Mouse (Mus musculus): ENCODE data around the gene Ttc34. TPM values are rescaled to one million over a fixed set of nuclear protein-coding genes. Genes with fewer than 3 reads are reported as not detected.

Ttc34 gene
- polyA plus RNA-seq, 1 experiment from 2014 or later, result 0.20 TPM

- Histone ChIP-seq H3K36me3 (ENCODE audit: control insufficient read depth, insufficient read depth, low read length) (no peaks in the 10 kb centered on the region), H3K9ac (ENCODE audit: low read length) (no peak overlapping the region), H3K4me1 (replicated peaks; ENCODE audit: control insufficient read depth, insufficient read depth, low read length) (peaks cover 8% of the 10 kb centered on the region; the same call in 1 of the 2 replicates), H3K27ac (ENCODE audit: low read depth, low read length) (no peak overlapping the region), H3K4me2 (ENCODE audit: low read depth, low read length, severe bottlenecking) (no peak overlapping the region), H3K9me3 (ENCODE audit: control insufficient read depth, low read length) (no peaks in the 10 kb centered on the region), H3K27me3 (ENCODE audit: control insufficient read depth, insufficient read depth, low read length) (no peaks in the 10 kb centered on the region), H3K4me3 (ENCODE audit: low read depth, low read length) (no peak overlapping the region)
- WGBS, result 73% methylated on average over 2 of the region's 2 CpGs
- DNase-seq (ENCODE audit: low spot score), result no peak
- ATAC-seq (replicated peaks; ENCODE audit: low FRiP score), result no peak
Observed at GRCm38 (mm10) chr4:154911644-154912043, 74.4 kb downstream of the Ttc34 start.

GRCm38 (mm10) chr4:154913845-154914244 lies 76.6 kb downstream of the Ttc34 start:
- H3K27ac ChIP-seq (ENCODE audit: low read depth, low read length), result no peak overlapping the region
- DNase-seq (ENCODE audit: low spot score) (no peak), ATAC-seq (replicated peaks; ENCODE audit: low FRiP score) (no peak)
- H3K9me3 ChIP-seq (ENCODE audit: control insufficient read depth, low read length), result no peaks in the 10 kb centered on the region
- H3K4me2 ChIP-seq (ENCODE audit: low read depth, low read length, severe bottlenecking), result no peak overlapping the region
- H3K36me3 ChIP-seq (ENCODE audit: control insufficient read depth, insufficient read depth, low read length), result no peaks in the 10 kb centered on the region
- H3K4me3 ChIP-seq (ENCODE audit: low read depth, low read length), result no peak overlapping the region
- H3K4me1 ChIP-seq (replicated peaks; ENCODE audit: control insufficient read depth, insufficient read depth, low read length), result peaks cover 5% of the 10 kb centered on the region; the same call in 1 of the 2 replicates
- no peak overlapping the region for H3K9ac ChIP-seq (ENCODE audit: low read length)
- WGBS, result 98% methylated on average over 3 of the region's 3 CpGs
- no peaks in the 10 kb centered on the region for H3K27me3 ChIP-seq (ENCODE audit: control insufficient read depth, insufficient read depth, low read length)

GRCm38 (mm10) chr4:154914252-154914651 lies 77.0 kb downstream of the Ttc34 start:
- ATAC-seq (replicated peaks; ENCODE audit: low FRiP score) (no peak), DNase-seq (ENCODE audit: low spot score) (no peak)
- H3K27ac ChIP-seq (ENCODE audit: low read depth, low read length), result no peak overlapping the region
- H3K36me3 ChIP-seq (ENCODE audit: control insufficient read depth, insufficient read depth, low read length), result no peaks in the 10 kb centered on the region
- no peaks in the 10 kb centered on the region for H3K9me3 ChIP-seq (ENCODE audit: control insufficient read depth, low read length)
- H3K4me2 ChIP-seq (ENCODE audit: low read depth, low read length, severe bottlenecking), result no peak overlapping the region
- no peaks in the 10 kb centered on the region for H3K27me3 ChIP-seq (ENCODE audit: control insufficient read depth, insufficient read depth, low read length)
- H3K9ac ChIP-seq (ENCODE audit: low read length), result no peak overlapping the region
- no peak overlapping the region for H3K4me3 ChIP-seq (ENCODE audit: low read depth, low read length)
- H3K4me1 ChIP-seq (replicated peaks; ENCODE audit: control insufficient read depth, insufficient read depth, low read length), result peaks cover 5% of the 10 kb centered on the region; the same call in 1 of the 2 replicates
- 96% methylated on average over 4 of the region's 4 CpGs for WGBS

DNA sequence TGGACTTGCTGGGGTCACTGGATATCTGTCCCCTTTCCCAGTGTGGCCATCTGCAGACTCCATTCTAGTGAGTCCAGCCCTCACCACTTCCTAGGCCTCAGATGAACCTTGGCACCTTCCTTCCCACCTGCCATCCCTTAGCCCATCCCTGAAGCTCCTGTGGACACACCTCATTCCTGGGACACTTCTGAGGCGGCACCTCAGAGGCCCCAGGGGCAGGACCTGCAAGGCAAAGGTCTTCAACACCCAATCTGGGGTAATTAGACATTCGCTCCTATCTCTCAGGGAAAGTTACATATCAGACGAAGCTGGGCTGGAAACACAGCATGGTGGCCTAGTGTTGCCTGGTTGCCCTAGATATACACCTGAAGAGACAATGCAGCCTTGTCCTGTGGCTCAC lies 77.4 kb downstream of the Ttc34 start:
- Histone ChIP-seq H3K4me1 (replicated peaks; ENCODE audit: control insufficient read depth, insufficient read depth, low read length) (peaks cover 5% of the 10 kb centered on the region; the same call in 1 of the 2 replicates), H3K4me2 (ENCODE audit: low read depth, low read length, severe bottlenecking) (no peak overlapping the region), H3K9ac (ENCODE audit: low read length) (no peak overlapping the region), H3K9me3 (ENCODE audit: control insufficient read depth, low read length) (no peaks in the 10 kb centered on the region), H3K36me3 (ENCODE audit: control insufficient read depth, insufficient read depth, low read length) (no peaks in the 10 kb centered on the region), H3K27me3 (ENCODE audit: control insufficient read depth, insufficient read depth, low read length) (no peaks in the 10 kb centered on the region), H3K4me3 (ENCODE audit: low read depth, low read length) (no peak overlapping the region), H3K27ac (ENCODE audit: low read depth, low read length) (no peak overlapping the region)
- DNase-seq (ENCODE audit: low spot score) (no peak), ATAC-seq (replicated peaks; ENCODE audit: low FRiP score) (no peak)
- 86% methylated on average over 3 of the region's 3 CpGs for WGBS

DNA sequence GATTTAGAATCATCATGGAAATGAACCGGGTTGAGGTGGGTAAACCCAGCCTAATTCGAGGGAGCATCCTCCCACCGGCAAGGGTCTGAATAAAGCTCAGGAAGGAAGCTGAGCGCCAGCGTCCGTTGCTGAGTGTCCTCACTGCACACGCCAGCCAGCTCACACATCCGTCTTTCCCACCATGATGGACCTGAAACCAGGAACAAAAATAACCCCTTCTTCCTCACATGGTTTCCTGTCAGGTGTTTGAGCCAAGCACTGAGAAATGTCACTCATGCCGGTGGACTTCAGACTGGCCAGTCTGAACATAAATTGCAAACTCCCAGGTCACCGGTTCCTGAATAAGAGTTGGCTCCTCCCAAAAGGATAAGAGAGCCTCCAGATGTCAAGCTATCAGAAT lies 78.0 kb downstream of the Ttc34 start:
- H3K9ac ChIP-seq (ENCODE audit: low read length), result no peak overlapping the region
- H3K4me3 ChIP-seq (ENCODE audit: low read depth, low read length), result no peak overlapping the region
- H3K4me2 ChIP-seq (ENCODE audit: low read depth, low read length, severe bottlenecking), result no peak overlapping the region
- no peaks in the 10 kb centered on the region for H3K9me3 ChIP-seq (ENCODE audit: control insufficient read depth, low read length)
- 89% methylated on average over 10 of the region's 10 CpGs for WGBS
- H3K4me1 ChIP-seq (replicated peaks; ENCODE audit: control insufficient read depth, insufficient read depth, low read length), result peaks cover 5% of the 10 kb centered on the region; the same call in 1 of the 2 replicates
- no peaks in the 10 kb centered on the region for H3K36me3 ChIP-seq (ENCODE audit: control insufficient read depth, insufficient read depth, low read length)
- no peak overlapping the region for H3K27ac ChIP-seq (ENCODE audit: low read depth, low read length)
- H3K27me3 ChIP-seq (ENCODE audit: control insufficient read depth, insufficient read depth, low read length), result no peaks in the 10 kb centered on the region
- DNase-seq (ENCODE audit: low spot score) (no peak), ATAC-seq (replicated peaks; ENCODE audit: low FRiP score) (no peak)

GRCm38 (mm10) chr4:154916662-154917061 lies 79.4 kb downstream of the Ttc34 start:
- H3K36me3 ChIP-seq (ENCODE audit: control insufficient read depth, insufficient read depth, low read length), result no peaks in the 10 kb centered on the region
- ATAC-seq (replicated peaks; ENCODE audit: low FRiP score) (no peak), DNase-seq (ENCODE audit: low spot score) (no peak)
- no peak overlapping the region for H3K9ac ChIP-seq (ENCODE audit: low read length)
- no peaks in the 10 kb centered on the region for H3K4me1 ChIP-seq (replicated peaks; ENCODE audit: control insufficient read depth, insufficient read depth, low read length)
- no peak overlapping the region for H3K27ac ChIP-seq (ENCODE audit: low read depth, low read length)
- 87% methylated on average over 4 of the region's 4 CpGs for WGBS
- H3K9me3 ChIP-seq (ENCODE audit: control insufficient read depth, low read length), result no peaks in the 10 kb centered on the region
- no peak overlapping the region for H3K4me2 ChIP-seq (ENCODE audit: low read depth, low read length, severe bottlenecking)
- H3K27me3 ChIP-seq (ENCODE audit: control insufficient read depth, insufficient read depth, low read length), result no peaks in the 10 kb centered on the region
- H3K4me3 ChIP-seq (ENCODE audit: low read depth, low read length), result no peak overlapping the region

Other genes starting within 250 kb of the Ttc34 start
- 44.7 and 49.3 TPM in 2 replicates for gene Prdm16, start 200.6 kb upstream of the Ttc34 start, polyA plus RNA-seq (2014; fragmentation: Nextera tagmentation; extraction: Ambion mirVana)
- not detected in 2 replicates for gene Actrt2, start 169.6 kb upstream of the Ttc34 start, polyA plus RNA-seq (2014; fragmentation: Nextera tagmentation; extraction: Ambion mirVana)
- gene Mmel1, start 32.1 kb downstream of the Ttc34 start, polyA plus RNA-seq (2014; fragmentation: Nextera tagmentation; extraction: Ambion mirVana), result 0.21 TPM in 1 of 2 replicates, not detected in the other
- 29.4 and 32.0 TPM in 2 replicates for gene Fam213b, start 61.7 kb downstream of the Ttc34 start, polyA plus RNA-seq (2014; fragmentation: Nextera tagmentation; extraction: Ambion mirVana)
- 0.61 and 1.4 TPM in 2 replicates for gene Tnfrsf14, start 91.1 kb downstream of the Ttc34 start, polyA plus RNA-seq (2014; fragmentation: Nextera tagmentation; extraction: Ambion mirVana)
- gene Hes5, start 123.5 kb downstream of the Ttc34 start, polyA plus RNA-seq (2014; fragmentation: Nextera tagmentation; extraction: Ambion mirVana), result 313 and 318 TPM in 2 replicates
- gene Pank4, start 126.7 kb downstream of the Ttc34 start, polyA plus RNA-seq (2014; fragmentation: Nextera tagmentation; extraction: Ambion mirVana), result 43.1 and 49.1 TPM in 2 replicates
- 2.4 and 3.1 TPM in 2 replicates for gene Plch2, start 219.3 kb downstream of the Ttc34 start, polyA plus RNA-seq (2014; fragmentation: Nextera tagmentation; extraction: Ambion mirVana)
- 7.2 and 9.7 TPM in 2 replicates for gene Pex10, start 229.6 kb downstream of the Ttc34 start, polyA plus RNA-seq (2014; fragmentation: Nextera tagmentation; extraction: Ambion mirVana)
- gene Rer1, start 248.9 kb downstream of the Ttc34 start, polyA plus RNA-seq (2014; fragmentation: Nextera tagmentation; extraction: Ambion mirVana), result 130 and 137 TPM in 2 replicates
- 4.8 TPM in 2 replicates for gene Morn1, start 249.1 kb downstream of the Ttc34 start, polyA plus RNA-seq (2014; fragmentation: Nextera tagmentation; extraction: Ambion mirVana)

Measured in forebrain, embryonic 11.5 days (tissue).